Mouse (Mus musculus): ENCODE measurements around the gene Idnk. TPM values are rescaled to one million over a fixed set of nuclear protein-coding genes. Genes with fewer than 3 reads are reported as not detected.
A peak's percentile ranks its signal among the peaks of the same experiment; 100 is the strongest.

Idnk gene
- polyA plus RNA-seq, 1 experiment from 2014 or later = 35.4 TPM

- WGBS (ENCODE audit: insufficient replicate concordance) = 88% methylated on average over 8 of the region's 8 CpGs
- no peak for DNase-seq
- no peaks in the 10 kb centered on the region for H3K9me3 ChIP-seq (ENCODE audit: low read length)
- H3K27me3 ChIP-seq (ENCODE audit: insufficient read depth, low read length) = no peaks in the 10 kb centered on the region
- no peak overlapping the region for H3K4me3 ChIP-seq (ENCODE audit: low read depth, low read length)
- H3K9ac ChIP-seq (replicated peaks) = no peak overlapping the region
- no peak overlapping the region for H3K4me2 ChIP-seq (ENCODE audit: low read depth, low read length)
- no peak overlapping the region for H3K27ac ChIP-seq (ENCODE audit: low read depth)
- peaks cover 5% of the 10 kb centered on the region; the same call in 1 of the 2 replicates for H3K4me1 ChIP-seq (ENCODE audit: insufficient read depth)
- H3K36me3 ChIP-seq (replicated peaks; ENCODE audit: insufficient read depth, low read length) = peaks cover 46% of the 10 kb centered on the region
- ATAC-seq = no peak
- TF ChIP-seq EP300 (IDR thresholded peaks at IDR 0.05; ENCODE audit: low read depth) (no peak), CTCF (IDR thresholded peaks at IDR 0.05; ENCODE audit: low read depth) (no peak)
These were observed 28.8 kb downstream of the Idnk start for GRCm38 (mm10) chr13:58186281-58186680.

DNA sequence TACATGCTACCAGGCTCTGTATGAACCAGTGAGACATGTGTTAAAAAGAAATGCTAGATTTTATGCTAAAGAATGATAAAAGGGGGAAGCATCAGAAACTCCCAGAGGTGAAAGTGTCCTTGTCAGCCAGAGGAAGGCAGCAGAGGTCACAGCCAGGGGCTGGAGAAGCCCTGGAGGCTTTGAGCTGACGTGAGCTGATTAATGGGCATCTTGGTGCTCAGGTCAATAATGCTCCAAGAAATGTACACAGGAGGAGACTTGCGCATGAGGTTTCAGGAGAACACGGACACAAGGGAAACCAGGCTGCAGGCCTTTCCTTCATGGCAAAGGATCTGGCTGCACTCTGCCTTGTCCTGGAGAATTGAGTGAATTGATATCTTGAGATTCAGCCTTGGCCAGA lies 30.3 kb downstream of the Idnk start:
- ATAC-seq = no peak
- Histone ChIP-seq H3K4me3 (ENCODE audit: low read depth, low read length) (no peak overlapping the region), H3K9me3 (ENCODE audit: low read length) (no peaks in the 10 kb centered on the region), H3K27ac (ENCODE audit: low read depth) (no peak overlapping the region), H3K9ac (replicated peaks) (no peak overlapping the region), H3K4me1 (ENCODE audit: insufficient read depth) (peaks cover 5% of the 10 kb centered on the region; the same call in 1 of the 2 replicates), H3K4me2 (ENCODE audit: low read depth, low read length) (no peak overlapping the region), H3K36me3 (replicated peaks; ENCODE audit: insufficient read depth, low read length) (peaks cover 53% of the 10 kb centered on the region), H3K27me3 (ENCODE audit: insufficient read depth, low read length) (no peaks in the 10 kb centered on the region)
- WGBS (ENCODE audit: insufficient replicate concordance) = 92% methylated on average over 3 of the region's 3 CpGs
- TF ChIP-seq CTCF (IDR thresholded peaks at IDR 0.05; ENCODE audit: low read depth) = no peak
- TF ChIP-seq EP300 (IDR thresholded peaks at IDR 0.05; ENCODE audit: low read depth) = no peak
- no peak for DNase-seq

DNA sequence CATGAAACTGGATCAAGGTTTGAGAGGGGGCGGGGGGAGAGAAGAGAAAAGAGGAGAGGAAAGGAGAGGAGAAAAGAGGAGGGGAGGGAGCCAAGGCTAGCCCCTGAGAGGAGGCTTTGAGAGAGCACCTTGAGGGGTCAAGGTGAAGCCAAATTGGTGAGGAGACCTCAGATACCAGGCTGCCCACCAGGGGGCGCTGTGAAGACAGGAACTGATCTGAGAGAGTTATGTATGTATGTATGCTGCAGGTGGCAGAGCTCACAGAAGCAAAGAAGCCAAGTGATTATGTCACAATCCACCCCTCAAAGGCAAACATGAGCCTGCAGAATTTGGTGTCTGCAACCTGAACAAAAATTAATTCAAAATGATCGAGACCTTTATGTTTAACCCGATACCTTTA lies 31.0 kb downstream of the Idnk start:
- no peak for TF ChIP-seq EP300 (IDR thresholded peaks at IDR 0.05; ENCODE audit: low read depth)
- TF ChIP-seq CTCF (IDR thresholded peaks at IDR 0.05; ENCODE audit: low read depth) = peak; percentile 96
- Histone ChIP-seq H3K9me3 (ENCODE audit: low read length) (no peaks in the 10 kb centered on the region), H3K27me3 (ENCODE audit: insufficient read depth, low read length) (no peaks in the 10 kb centered on the region), H3K9ac (replicated peaks) (no peak overlapping the region), H3K27ac (ENCODE audit: low read depth) (no peak overlapping the region), H3K4me1 (ENCODE audit: insufficient read depth) (0 out of 2 replicates have a peak, but pooled peaks cover 2% of the 10 kb centered on the region), H3K36me3 (replicated peaks; ENCODE audit: insufficient read depth, low read length) (peaks cover 51% of the 10 kb centered on the region), H3K4me2 (ENCODE audit: low read depth, low read length) (no peak overlapping the region), H3K4me3 (ENCODE audit: low read depth, low read length) (no peak overlapping the region)
- WGBS (ENCODE audit: insufficient replicate concordance) = 55% methylated on average over 4 of the region's 4 CpGs
- peak; percentile 91 for DNase-seq
- peak; percentile 82 for ATAC-seq

- Histone ChIP-seq H3K27ac (ENCODE audit: low read depth) (no peak overlapping the region), H3K4me3 (ENCODE audit: low read depth, low read length) (no peak overlapping the region), H3K4me2 (ENCODE audit: low read depth, low read length) (no peak overlapping the region), H3K9ac (replicated peaks) (no peak overlapping the region), H3K36me3 (replicated peaks; ENCODE audit: insufficient read depth, low read length) (peaks cover 48% of the 10 kb centered on the region), H3K27me3 (ENCODE audit: insufficient read depth, low read length) (no peaks in the 10 kb centered on the region), H3K4me1 (ENCODE audit: insufficient read depth) (0 out of 2 replicates have a peak, but pooled peaks cover 2% of the 10 kb centered on the region), H3K9me3 (ENCODE audit: low read length) (no peaks in the 10 kb centered on the region)
- WGBS (ENCODE audit: insufficient replicate concordance) = 64% methylated on average over 5 of the region's 5 CpGs
- DNase-seq (no peak), ATAC-seq (peak; percentile 72)
- TF ChIP-seq EP300 (IDR thresholded peaks at IDR 0.05; ENCODE audit: low read depth) = no peak
- TF ChIP-seq CTCF (IDR thresholded peaks at IDR 0.05; ENCODE audit: low read depth) = no peak
These were observed 32.0 kb downstream of the Idnk start for GRCm38 (mm10) chr13:58189473-58189872.

GRCm38 (mm10) chr13:58191516-58191915 lies 34.1 kb downstream of the Idnk start:
- 0 out of 2 replicates have a peak, but pooled peaks cover 2% of the 10 kb centered on the region for H3K4me1 ChIP-seq (ENCODE audit: insufficient read depth)
- no peak for TF ChIP-seq CTCF (IDR thresholded peaks at IDR 0.05; ENCODE audit: low read depth)
- TF ChIP-seq EP300 (IDR thresholded peaks at IDR 0.05; ENCODE audit: low read depth) = no peak
- no peaks in the 10 kb centered on the region for H3K27me3 ChIP-seq (ENCODE audit: insufficient read depth, low read length)
- 97% methylated on average over 14 of the region's 14 CpGs for WGBS (ENCODE audit: insufficient replicate concordance)
- DNase-seq (no peak), ATAC-seq (no peak)
- peaks cover 41% of the 10 kb centered on the region for H3K36me3 ChIP-seq (replicated peaks; ENCODE audit: insufficient read depth, low read length)
- no peak overlapping the region for H3K4me2 ChIP-seq (ENCODE audit: low read depth, low read length)
- no peak overlapping the region for H3K4me3 ChIP-seq (ENCODE audit: low read depth, low read length)
- H3K27ac ChIP-seq (ENCODE audit: low read depth) = no peak overlapping the region
- no peaks in the 10 kb centered on the region for H3K9me3 ChIP-seq (ENCODE audit: low read length)
- H3K9ac ChIP-seq (replicated peaks) = no peak overlapping the region

DNA sequence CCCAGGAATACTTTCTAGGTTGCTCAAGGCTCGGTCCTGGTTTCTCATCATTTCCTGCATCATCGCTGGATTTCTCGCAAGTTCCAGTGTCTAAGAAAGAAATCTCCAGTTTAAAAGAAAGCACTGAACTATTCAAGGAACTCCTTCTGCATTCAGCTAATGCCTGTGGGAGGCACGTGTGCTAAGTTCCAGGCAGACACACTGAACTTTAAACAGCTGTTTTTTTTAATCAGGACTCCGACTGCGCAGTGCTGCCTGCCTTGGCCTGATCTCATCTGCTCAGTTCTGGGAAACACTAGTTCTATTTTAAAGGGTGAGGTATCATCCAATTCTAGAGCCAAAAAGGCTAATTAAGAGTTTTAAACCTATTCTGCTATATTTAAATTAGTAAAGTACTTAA lies 34.7 kb downstream of the Idnk start:
- ATAC-seq (no peak), DNase-seq (no peak)
- Histone ChIP-seq H3K4me3 (ENCODE audit: low read depth, low read length) (no peak overlapping the region), H3K4me1 (ENCODE audit: insufficient read depth) (0 out of 2 replicates have a peak, but pooled peaks cover 2% of the 10 kb centered on the region), H3K4me2 (ENCODE audit: low read depth, low read length) (no peak overlapping the region), H3K27ac (ENCODE audit: low read depth) (no peak overlapping the region), H3K9ac (replicated peaks) (no peak overlapping the region), H3K9me3 (ENCODE audit: low read length) (no peaks in the 10 kb centered on the region), H3K36me3 (replicated peaks; ENCODE audit: insufficient read depth, low read length) (peaks cover 37% of the 10 kb centered on the region), H3K27me3 (ENCODE audit: insufficient read depth, low read length) (no peaks in the 10 kb centered on the region)
- 91% methylated on average over 6 of the region's 6 CpGs for WGBS (ENCODE audit: insufficient replicate concordance)
- TF ChIP-seq CTCF (IDR thresholded peaks at IDR 0.05; ENCODE audit: low read depth) (no peak), EP300 (IDR thresholded peaks at IDR 0.05; ENCODE audit: low read depth) (no peak)

GRCm38 (mm10) chr13:58193221-58193620 lies 35.8 kb downstream of the Idnk start:
- peaks cover 30% of the 10 kb centered on the region for H3K36me3 ChIP-seq (replicated peaks; ENCODE audit: insufficient read depth, low read length)
- H3K4me1 ChIP-seq (ENCODE audit: insufficient read depth) = peaks cover 4% of the 10 kb centered on the region; the same call in 1 of the 2 replicates
- no peaks in the 10 kb centered on the region for H3K9me3 ChIP-seq (ENCODE audit: low read length)
- H3K4me3 ChIP-seq (ENCODE audit: low read depth, low read length) = no peak overlapping the region
- H3K27ac ChIP-seq (ENCODE audit: low read depth) = no peak overlapping the region
- DNase-seq (no peak), ATAC-seq (no peak)
- no peaks in the 10 kb centered on the region for H3K27me3 ChIP-seq (ENCODE audit: insufficient read depth, low read length)
- H3K9ac ChIP-seq (replicated peaks) = no peak overlapping the region
- 98% methylated on average over 3 of the region's 3 CpGs for WGBS (ENCODE audit: insufficient replicate concordance)
- no peak overlapping the region for H3K4me2 ChIP-seq (ENCODE audit: low read depth, low read length)
- no peak for TF ChIP-seq EP300 (IDR thresholded peaks at IDR 0.05; ENCODE audit: low read depth)
- no peak for TF ChIP-seq CTCF (IDR thresholded peaks at IDR 0.05; ENCODE audit: low read depth)
